Mouse (Mus musculus) adrenal gland, postnatal 25 days (tissue): ENCODE results near the gene Sulf2. TPM values are rescaled to one million over a fixed set of nuclear protein-coding genes. Genes with fewer than 3 reads are reported as not detected.
"Not testable (repeated sequence)": the region's sequence is repeated elsewhere in the genome, so short reads cannot be mapped to it uniquely, and the experiment has no call there.

Experiments used
- DNase-seq: peaks from one replicate; pipeline ENCODE4 v3.0.0; 2021; ENCODE audit warnings: mixed read lengths
- long read RNA-seq: library from polyadenylated mRNA; stranded (forward); transcript quantifications from one replicate; pipeline ENCODE4 v2.0.0, GENCODE M21; 2021
- total RNA-seq: library from RNA; stranded (reverse); gene quantifications from 2 replicates; pipeline ENCODE4 v1.2.3, GENCODE M21; 2021

Sulf2 gene
- total RNA-seq, result 54.4 and 55.9 TPM in 2 replicates
- long read RNA-seq, full-length matches to known transcripts, result 30 of 50 reads
- long read RNA-seq, partial matches to known transcripts, result 16 of 50 reads
- long read RNA-seq, other reads (novel, unspliced or antisense), result 4 of 50 reads

- peak; percentile 76 for DNase-seq
These were observed at the start of gene Sulf2 for GRCm38 (mm10) chr2:166155454-166155815. TSS of gene Sulf2 (minus strand) at chr2:166155663.

- DNase-seq, result no peak
These were observed 48.7 kb upstream of the Sulf2 start for GRCm38 (mm10) chr2:166204174-166204573.

GRCm38 (mm10) chr2:166203647-166204046 is 48.2 kb upstream of the Sulf2 start:
- no peak for DNase-seq

GRCm38 (mm10) chr2:166197964-166198363 is 42.5 kb upstream of the Sulf2 start:
- DNase-seq, result no peak

GRCm38 (mm10) chr2:166197064-166197463 is 41.6 kb upstream of the Sulf2 start:
- DNase-seq, result no peak

GRCm38 (mm10) chr2:166196080-166196786 is 40.8 kb upstream of the Sulf2 start:
- no peak for DNase-seq

GRCm38 (mm10) chr2:166195041-166195440 is 39.6 kb upstream of the Sulf2 start:
- no peak for DNase-seq

GRCm38 (mm10) chr2:166194112-166194758 is 38.8 kb upstream of the Sulf2 start:
- DNase-seq, result no peak

GRCm38 (mm10) chr2:166193509-166193908 is 38.0 kb upstream of the Sulf2 start:
- DNase-seq, result no peak

- no peak for DNase-seq
These were observed 35.4 kb upstream of the Sulf2 start for GRCm38 (mm10) chr2:166190816-166191215.

- DNase-seq, result no peak
These were observed 33.7 kb upstream of the Sulf2 start for GRCm38 (mm10) chr2:166189191-166189590.

GRCm38 (mm10) chr2:166187874-166188453 is 32.5 kb upstream of the Sulf2 start:
- not testable (repeated sequence) for DNase-seq

- DNase-seq, result not testable (repeated sequence)
These were observed 31.9 kb upstream of the Sulf2 start for GRCm38 (mm10) chr2:166187319-166187718.

GRCm38 (mm10) chr2:166186244-166186948 is 30.9 kb upstream of the Sulf2 start:
- DNase-seq, result no peak

- no peak for DNase-seq
These were observed 30.3 kb upstream of the Sulf2 start for GRCm38 (mm10) chr2:166185768-166186167.

- no peak for DNase-seq
These were observed 29.0 kb upstream of the Sulf2 start for GRCm38 (mm10) chr2:166184417-166184816.

GRCm38 (mm10) chr2:166182009-166182685 is 26.7 kb upstream of the Sulf2 start:
- no peak for DNase-seq

- DNase-seq, result peak; percentile 44
These were observed 25.5 kb upstream of the Sulf2 start for GRCm38 (mm10) chr2:166180744-166181508.

GRCm38 (mm10) chr2:166180136-166180649 is 24.7 kb upstream of the Sulf2 start:
- DNase-seq, result no peak

GRCm38 (mm10) chr2:166179457-166180101 is 24.1 kb upstream of the Sulf2 start:
- DNase-seq, result no peak
